Mouse (Mus musculus) thymus, adult 2 months (tissue): ENCODE data around the gene Cdh4.

Experiments used
- CTCF ChIP-seq: fragments of 200-500 bp; IDR thresholded peaks from 2 replicates; pipeline ENCODE4 v1.5.1; 2012; ENCODE audit warnings: mild to moderate bottlenecking, control low read depth, low read length, moderate library complexity, borderline replicate concordance; ENCODE audit not compliant: control insufficient read depth, poor library complexity, insufficient read depth; ENCODE audit errors: extremely low read depth
- POLR2A ChIP-seq: fragments of 200-500 bp; IDR thresholded peaks from 2 replicates; pipeline ENCODE4 v1.6.1; 2012; ENCODE audit warnings: mild to moderate bottlenecking, low read length, control low read depth, moderate library complexity; ENCODE audit not compliant: control insufficient read depth, poor library complexity, insufficient read depth; ENCODE audit errors: extremely low read depth

GRCm38 (mm10) chr2:179929166-179929565, 486.9 kb downstream of the Cdh4 start:
- TF ChIP-seq CTCF (no peak), POLR2A (no peak)
